Mouse (Mus musculus) cerebellum, adult 8-10 months (tissue): Measurements from ENCODE around the gene Asf1a.
"Not testable (repeated sequence)": the region's sequence is repeated elsewhere in the genome, so short reads cannot be mapped to it uniquely, and the experiment has no call there.

Experiments
- DNase-seq: peaks from one replicate; pipeline ENCODE4 v3.0.0; 2022

Gene Asf1a

DNA sequence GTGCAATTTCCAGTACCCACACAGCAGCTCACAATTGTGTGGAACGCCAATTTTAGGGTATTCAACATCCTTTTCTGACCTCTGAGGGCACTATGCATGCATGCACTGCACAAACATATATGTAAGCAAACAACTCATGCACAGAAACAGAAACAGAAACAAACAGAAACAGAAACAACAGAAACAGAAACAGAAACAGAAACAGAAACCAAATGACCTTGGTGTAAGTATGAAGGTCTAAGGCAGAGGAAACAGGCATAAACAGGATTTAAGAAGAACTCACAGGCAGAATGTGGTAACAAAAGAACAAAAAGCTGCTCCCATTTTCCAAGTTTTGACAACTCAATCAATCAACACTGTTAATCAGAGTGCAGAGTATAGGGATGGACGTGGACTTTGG, 54.1 kb downstream of the Asf1a start:
- DNase-seq = no peak

- not testable (repeated sequence) for DNase-seq
Observed at GRCm38 (mm10) chr10:53654239-53654638, 57.7 kb downstream of the Asf1a start.
